Mouse (Mus musculus): ENCODE data around the gene Hint2.

Hint2 gene

DNA sequence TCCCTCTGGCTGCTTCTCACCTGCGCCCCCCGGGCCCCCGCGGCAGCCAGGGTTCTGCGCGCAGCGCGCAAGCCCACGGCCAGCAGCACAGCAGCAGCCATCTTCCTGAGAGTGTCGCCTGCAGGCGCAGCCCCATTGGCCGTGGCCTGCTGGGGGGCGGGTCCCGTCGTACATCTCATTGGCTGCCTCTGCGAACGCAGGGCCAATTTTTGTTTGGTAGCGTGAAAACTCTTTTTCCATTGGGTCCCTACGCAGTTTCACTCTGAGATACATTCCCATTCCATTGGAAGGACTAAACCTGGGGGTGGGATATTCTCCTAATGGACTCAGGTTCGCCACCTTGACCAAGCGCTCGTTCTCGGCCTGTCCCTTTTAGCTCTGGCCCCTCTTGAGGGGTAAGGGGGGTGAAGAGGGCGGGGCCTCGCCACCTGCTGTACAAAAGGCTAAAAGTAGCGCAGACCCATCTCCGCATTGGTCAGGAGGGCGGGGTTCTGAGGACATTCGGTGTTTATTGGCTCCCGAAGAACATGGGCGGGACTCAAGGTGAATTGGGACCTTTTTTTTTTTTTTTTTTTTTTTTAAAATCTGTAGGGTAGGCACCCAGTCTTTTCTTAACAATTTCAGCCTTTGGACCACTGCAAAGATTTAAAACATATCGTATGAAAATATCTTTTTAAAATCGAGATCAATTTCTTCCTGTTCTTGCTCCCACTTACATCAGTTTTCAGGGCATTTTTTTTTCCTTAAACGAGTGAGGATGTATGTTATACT lies at the start of gene Hint2:
TSS of gene Hint2 (minus strand) at position 128 of the 771 bp plus-strand sequence.
- peak; percentile 92 for ATAC-seq (ENCODE audit: low TSS enrichment)

DNA sequence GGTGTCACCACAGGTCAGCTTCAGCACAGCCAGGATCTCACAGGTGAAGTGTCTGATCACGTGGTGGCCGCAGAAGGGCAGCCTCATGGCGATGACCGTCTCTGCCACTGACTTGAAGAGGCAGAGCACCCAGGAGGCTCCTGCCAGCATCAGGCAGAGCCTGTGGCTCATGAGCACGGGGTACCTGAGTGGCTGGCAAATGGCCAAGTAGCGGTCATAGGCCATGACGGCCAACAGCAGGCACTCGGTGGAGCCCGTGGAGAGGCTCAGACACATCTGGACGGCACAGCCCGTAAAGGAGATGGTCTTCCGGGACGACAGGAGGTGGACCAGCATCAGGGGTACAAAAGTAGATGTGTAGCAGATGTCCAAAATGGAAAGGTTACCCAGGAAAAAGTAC lies 49.7 kb upstream of the Hint2 start:
- no peak for ATAC-seq (ENCODE audit: low TSS enrichment)

DNA sequence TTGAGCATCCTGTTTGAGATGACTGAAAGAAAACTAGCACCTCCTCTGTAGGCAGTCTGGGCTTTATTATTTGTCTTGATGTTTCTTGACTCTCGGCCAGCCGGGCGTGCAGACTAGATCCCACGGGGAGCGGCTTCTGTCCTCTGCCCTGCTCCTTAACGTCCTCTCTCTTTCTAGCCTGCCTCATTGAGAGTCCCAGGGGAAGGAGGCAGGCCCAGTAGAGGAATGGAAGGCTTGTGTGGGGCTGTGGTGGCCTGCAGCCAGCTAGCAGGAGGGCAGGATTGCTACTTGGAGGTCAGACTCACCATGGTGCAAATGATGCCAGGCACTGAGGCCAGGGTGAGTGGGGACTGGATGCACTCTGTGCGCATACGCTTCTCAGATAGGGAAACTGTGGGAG lies 47.6 kb upstream of the Hint2 start:
- no peak for ATAC-seq (ENCODE audit: low TSS enrichment)

DNA sequence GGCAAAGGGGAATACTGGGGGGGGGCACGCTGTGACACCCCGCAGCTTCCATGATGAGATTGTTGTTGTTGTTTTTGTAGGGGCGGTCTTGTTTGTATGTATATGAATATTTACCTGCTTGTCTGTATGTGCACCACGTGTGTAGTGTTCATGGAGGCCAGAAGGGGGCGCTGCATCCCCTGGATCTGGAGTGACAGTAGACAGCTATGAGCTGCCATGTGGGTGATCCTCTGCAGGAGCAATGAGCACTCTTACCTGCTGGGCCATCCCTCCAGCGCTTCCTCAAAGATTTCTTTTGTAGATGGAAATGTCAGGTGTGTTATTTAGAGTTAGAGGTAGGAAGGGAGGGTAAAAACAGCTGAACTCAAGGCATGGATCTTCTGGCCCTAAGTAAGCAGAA lies 47.2 kb upstream of the Hint2 start:
- ATAC-seq (ENCODE audit: low TSS enrichment) = no peak

DNA sequence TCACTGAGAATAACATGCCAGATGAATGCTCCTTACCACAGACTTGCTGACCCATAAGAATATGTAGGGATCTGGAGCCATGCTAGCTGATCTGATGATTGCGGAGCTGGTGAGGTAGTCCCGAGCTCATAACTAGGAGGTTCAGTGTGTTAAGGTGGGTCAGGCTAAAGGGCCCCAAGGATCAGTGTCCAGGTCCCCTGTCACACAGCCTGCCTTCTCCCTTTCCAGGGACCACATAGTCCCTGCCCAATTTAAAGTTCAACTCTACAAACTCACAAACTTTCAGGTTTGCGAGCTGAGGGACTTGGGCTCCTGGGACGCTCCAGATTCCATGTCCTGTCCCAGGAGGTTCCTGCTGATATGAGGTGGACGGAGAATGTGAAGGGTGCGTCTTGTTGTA lies 44.4 kb upstream of the Hint2 start, which contains the start of gene Olfr70:
TSS of gene Olfr70 (minus strand) at position 101 of the 400 bp plus-strand sequence.
- ATAC-seq (ENCODE audit: low TSS enrichment) = no peak

DNA sequence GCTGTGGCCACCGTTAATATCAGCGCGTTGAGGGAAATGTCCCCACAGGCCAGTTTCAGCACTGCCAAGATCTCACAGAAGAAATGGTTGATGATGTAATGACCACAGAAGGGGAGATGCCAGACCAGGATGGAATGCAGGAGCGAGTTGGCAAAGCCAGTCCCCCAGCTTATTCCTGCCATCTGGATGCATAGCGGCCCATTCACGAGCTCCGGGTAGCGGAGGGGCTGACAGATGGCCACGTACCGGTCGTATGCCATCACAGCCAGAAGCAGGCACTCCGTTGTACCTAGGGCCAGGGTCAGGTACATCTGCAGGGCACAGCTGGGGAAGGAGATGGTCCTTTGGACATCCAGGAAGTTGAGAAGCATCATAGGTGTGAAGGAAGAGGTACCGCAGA lies 40.3 kb upstream of the Hint2 start:
- no peak for ATAC-seq (ENCODE audit: low TSS enrichment)

DNA sequence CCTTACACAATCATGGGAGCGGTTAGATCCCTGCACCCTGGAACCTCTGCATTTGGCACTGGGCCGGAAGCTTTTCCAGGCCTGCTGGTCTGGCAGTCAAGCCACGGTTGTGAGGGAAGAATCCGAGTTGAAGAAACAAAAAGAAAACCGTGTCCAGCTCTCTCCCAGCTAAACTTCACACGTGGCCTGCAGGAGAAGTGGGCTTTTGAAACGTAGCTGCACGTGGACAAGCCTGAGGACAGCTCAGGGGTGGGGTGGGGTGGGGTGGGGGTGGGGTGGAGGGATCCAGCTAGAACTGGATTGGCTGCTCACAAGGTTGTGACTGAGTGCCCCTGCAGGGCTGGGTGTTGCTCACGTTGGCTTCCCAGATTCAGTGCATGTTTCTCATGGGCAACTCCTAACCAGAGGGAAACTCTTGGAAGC lies 39.0 kb upstream of the Hint2 start:
- no peak for ATAC-seq (ENCODE audit: low TSS enrichment)

DNA sequence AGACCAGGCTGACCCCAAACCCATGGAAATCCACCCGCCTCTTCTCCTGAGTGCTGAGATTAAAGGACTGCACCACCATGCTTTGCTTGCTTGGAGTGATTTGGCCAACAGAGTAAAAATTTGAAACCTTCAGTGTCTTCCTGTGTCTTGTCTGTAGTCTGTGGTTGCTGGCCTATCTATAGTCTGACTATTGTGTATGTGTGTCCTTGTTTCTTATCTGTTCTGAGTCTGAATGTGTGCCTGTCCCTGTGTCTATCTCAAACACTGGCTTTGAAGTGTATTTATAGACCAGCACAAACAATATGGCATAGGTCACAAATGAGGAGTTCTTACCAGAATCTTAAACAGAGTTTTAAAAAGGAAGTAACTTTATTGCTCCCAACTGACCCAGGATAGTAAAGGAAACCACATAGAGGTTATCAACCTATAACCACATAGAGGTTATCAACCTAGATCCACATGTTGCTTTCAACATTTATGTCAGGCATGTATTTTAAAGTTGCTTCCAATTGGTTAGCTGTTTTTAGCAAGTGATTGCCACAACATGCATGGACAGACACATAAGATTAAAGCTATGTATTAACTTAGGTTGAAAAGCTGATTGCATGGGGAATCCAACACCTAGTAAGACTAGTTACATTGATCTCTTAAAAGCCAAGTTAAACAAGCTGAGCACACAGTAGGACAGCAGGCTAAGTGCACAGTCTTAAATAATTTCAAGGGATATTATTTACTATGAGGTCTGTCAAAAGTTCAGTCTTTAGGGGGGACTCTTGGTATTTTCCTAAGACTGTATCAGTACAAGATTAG lies 38.4 kb upstream of the Hint2 start:
- ATAC-seq (ENCODE audit: low TSS enrichment) = no peak

DNA sequence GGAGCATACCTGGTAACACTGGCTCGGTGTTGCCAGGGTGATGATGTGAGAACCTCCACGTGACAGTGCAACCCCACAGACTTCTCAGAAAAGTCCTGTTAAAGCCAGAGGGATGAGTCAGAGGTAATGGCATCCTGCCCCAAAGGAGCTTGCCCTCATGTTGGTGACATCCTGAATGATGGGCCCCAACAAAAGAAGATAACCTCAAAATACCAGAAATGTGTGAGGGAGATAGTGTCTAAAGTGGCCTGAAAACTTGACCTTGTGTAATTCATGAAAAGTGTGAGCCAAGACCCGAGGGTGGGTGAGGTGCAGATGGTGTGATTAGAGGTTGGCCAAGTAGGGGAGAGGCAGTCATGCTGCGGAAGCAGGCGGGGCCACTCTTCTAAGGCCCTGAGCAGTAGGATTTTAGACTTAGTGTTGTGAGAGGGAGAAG lies 37.6 kb upstream of the Hint2 start:
- ATAC-seq (ENCODE audit: low TSS enrichment) = no peak

DNA sequence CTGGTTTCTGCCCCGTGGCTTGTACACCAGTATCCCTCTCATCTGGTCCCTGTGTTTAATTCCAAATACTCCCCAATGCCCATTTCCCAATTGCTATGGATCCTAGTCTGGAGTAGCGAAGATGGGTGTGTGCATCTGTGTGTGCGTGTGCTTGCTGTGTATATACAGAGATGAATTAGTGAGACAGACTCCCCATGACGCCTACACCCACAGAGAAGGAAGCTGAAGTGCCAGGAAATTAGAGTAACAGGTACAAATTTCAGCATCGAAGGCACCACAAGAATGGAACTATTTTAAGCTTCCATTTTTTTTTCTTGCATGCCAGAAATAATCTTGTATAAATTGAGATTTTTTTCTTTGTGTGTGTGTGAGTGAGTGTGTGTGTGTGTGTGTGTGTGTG lies 34.8 kb upstream of the Hint2 start:
- ATAC-seq (ENCODE audit: low TSS enrichment) = peak; percentile 66; the same call in 1 of the 2 replicates

DNA sequence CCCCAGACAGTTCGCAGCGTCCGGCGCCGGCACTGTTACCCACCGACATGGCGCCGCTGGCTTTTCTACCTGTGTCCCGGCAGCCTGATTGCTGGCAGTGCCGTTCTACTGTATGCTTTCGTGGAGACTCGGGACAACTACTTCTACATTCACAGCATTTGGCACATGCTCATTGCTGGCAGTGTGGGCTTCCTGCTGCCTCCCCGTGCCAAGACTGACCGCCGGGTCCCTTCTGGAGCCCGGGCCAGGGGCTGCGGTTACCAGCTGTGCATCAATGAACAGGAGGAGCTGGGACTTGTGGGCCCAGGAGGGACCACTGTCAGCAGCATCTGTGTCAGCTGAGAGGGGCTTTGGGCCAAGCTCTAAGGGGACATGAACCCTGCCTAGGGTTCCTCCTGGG lies 33.8 kb upstream of the Hint2 start:
- no peak for ATAC-seq (ENCODE audit: low TSS enrichment)

DNA sequence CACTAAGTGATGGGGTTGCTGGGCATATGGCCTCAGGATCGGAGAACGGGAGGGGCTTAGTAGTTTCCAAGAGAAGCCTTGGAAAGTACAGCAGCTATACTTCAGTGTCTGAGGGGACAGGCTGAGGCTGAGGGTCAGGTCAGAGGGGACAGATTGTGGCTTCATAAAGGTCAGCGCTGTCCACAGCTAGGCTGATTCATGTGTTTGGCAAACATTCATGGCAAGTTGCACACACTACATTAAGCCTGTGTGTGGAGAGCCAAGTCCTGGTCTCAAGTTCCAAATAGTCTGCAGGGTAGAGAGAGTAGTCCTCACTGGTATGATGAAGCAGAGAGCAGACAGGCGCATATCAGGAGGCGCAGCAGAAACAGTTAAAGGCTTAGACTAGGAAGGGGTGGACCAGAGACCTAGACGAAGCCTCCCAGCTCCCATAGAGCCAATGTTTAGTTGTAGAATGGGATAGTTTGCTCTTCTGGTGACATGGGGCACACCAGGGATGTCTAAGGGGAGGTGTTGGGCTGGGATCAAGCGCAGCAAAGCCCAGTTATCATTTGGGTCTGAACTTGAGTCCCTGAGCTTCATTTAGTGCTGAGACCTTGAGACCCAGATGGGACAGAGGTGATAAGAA lies 23.3 kb upstream of the Hint2 start:
- ATAC-seq (ENCODE audit: low TSS enrichment) = no peak

DNA sequence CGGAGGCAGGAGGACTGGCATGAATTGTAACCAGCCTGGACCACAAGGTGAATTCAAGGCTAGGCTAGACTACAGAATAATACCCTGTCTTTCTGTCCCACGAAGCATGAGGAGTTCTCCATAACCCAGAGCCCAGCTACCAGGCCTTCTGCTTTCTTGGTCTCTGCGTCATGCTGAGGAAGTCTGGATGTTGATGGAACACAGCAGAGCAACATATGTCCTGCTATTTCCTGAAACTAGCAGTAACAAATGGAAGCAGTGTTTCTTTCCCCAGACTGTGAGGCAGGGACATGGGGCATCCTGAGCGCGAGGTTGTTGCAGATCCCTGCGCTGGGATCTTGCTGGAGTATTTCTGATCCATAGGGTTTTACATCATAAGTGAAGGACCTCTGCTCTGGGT lies 22.3 kb upstream of the Hint2 start:
- peak; percentile 50; the same call in 1 of the 2 replicates for ATAC-seq (ENCODE audit: low TSS enrichment)

DNA sequence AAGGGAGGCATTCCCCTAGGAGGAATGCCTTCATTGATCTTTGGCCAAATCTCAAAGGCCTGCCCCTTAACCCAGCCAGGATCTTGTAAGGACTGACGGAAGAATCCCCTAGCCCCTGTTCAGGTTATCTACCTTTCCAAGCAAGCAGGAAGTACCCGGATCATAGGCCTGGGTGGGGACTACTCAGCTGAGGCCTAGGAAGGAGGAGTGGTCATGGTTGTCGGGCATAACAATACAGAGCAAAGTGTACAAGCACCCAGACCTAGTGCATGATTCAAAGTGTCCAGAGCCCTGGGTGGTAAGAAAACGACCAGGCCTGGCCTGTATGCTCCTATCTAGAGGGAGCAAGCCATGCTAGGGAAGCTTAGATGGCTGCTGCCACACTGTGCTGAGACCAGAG lies 19.3 kb upstream of the Hint2 start:
- no peak for ATAC-seq (ENCODE audit: low TSS enrichment)

DNA sequence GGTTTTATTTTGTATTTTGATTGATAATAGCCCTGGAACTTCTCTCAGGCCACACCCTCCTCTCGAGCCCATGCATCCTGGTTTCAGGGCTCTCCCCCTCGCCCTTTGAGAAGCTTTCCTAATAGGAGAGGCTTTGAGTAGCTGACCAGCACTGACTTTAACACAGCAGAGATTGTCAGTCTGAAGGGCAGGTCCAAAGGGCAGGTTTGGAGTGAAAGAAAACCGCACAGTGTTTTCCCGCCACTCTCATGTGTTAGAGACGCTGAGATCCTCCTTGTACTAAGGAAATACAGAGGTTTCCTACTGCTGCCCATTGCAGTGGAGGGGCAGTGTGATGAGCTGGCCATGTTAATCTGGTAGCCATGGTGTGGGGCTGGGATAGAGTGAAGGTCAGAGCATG lies 18.7 kb upstream of the Hint2 start:
- no peak for ATAC-seq (ENCODE audit: low TSS enrichment)

DNA sequence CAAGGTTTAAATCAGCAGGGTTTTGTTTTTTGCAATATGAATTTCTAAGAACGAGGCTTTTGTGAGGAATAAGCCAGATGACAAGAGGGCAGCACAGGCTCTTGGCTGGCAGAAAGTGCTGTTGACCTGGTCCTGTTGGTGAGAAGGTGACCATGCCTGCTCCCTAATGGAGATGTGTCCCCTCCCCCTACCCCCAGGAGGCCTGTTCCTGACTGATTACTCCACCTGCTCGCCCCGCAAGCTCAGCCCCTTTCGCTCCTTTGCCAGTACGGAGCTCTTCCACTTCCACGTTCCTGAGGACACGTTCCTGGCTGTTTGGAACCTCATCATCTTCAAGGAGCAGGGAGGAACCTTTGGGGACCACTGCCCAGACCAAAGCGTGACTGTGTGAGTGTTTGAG lies 17.4 kb upstream of the Hint2 start:
- no peak for ATAC-seq (ENCODE audit: low TSS enrichment)

DNA sequence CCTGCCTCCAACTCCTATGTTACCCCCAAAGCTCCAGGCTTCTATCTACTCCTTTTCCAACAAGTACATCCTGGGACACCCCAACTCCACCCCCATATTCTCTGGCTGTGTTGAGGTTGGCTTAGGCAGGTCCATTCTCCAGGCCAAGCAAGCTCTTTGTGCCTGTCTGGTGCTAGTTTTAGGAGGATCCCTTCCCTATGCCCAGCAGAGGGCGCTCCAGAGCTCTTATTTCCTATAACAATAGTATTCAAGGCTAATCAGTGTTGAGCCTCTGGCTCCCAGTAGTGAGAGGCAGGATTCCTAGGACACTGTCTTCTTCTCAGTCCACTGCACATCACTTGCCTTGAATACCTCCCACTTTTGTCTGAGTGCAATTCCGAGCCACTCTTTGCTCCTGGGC lies 15.8 kb upstream of the Hint2 start:
- ATAC-seq (ENCODE audit: low TSS enrichment) = peak; percentile 38; the same call in 1 of the 2 replicates

DNA sequence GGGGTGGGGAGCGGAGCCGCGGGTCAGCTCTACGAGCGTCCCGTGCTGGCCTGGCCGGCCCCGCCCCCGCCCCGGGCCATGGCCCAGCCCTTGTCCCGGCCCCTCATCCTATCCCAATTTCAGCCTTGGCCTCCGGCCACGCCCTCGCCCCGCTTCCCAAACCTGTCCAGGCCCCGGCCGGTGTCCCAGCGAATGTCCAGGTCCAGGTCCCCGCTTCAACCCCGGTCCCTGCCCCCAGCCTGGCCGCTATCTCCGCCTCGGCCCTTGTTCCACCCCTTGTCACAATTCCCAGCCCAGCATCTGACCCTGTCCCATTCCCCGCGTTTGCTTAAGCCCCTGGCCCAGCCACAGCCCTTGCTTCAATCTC lies 13.1 kb upstream of the Hint2 start:
- ATAC-seq (ENCODE audit: low TSS enrichment) = no peak

DNA sequence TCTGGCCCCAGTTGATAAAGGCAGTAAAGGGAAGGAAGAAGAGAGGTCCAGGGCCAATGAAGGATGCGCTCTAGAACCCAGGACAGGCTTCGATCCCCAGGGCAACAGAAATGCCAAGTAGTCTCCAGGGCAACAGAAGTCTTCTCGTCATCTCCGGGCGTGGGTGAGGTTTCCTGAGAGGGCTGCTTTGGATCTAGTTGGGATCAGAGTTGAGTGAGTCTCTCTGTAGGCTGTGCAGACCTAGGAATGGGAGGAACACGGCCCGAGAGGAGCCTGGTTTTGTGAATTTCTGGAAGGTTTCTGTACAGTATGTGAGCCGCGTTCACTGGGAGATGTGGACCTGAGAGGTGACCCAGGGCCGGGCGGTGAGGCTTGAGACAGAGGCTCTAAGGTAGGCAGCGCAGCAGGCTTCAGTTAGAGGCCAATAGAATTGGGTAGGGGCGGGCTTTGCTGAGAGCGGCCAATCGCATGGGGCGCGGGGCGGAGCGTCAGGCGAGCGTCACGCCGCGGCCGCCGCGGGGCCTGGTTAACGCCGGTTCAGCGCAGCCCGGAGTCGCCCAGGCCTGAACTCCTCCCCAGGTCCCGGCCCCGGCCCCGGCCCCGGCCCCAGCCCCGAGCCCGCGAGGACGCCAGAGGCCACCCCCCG lies 12.6 kb upstream of the Hint2 start, which contains the start of the genes Tmem8b and Fam221b:
TSS of gene Tmem8b (plus strand) at position 190 of the 646 bp plus-strand sequence.
TSS of gene Fam221b (minus strand) at position 364 of the 646 bp plus-strand sequence.
- peak; percentile 95 for ATAC-seq (ENCODE audit: low TSS enrichment)

DNA sequence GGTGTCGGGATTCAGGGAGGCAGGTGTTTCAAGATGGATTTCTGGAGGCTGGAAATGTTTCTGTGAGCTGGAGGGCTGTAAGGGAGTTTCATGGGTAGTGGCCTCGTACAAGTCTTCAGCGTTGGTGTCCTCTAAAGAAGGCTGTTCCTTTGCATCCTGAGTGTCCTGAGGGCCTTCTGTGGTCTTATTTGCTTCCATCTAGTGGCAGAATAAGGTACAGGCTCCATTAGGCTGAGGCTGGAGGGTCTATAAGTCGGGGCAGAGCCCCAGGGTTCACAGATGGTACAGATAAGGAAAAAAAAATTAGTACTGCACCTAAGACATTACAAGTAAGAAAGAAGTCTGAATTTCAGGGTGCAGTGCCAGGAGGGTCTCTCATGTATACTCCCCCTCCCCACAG lies 10.1 kb upstream of the Hint2 start:
- ATAC-seq (ENCODE audit: low TSS enrichment) = no peak

DNA sequence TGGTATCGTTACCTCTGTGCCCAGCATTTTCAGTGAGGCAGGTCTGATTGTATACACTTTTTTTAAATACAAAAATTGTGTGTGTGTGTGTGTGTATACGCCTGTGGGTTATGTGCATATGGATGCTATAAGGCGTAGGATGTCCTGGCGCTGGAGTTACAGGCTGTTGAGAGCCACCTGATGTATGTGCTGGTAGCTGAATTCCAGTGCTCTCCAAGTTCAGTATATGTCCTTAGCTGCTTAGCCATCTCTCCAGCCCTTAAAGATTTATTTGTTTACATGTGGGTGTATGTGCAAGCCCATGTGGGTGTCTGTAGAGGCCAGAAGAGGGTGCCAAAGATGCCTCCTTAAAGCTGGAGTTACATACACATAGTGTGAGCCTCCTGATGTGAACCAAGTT lies 880 bp upstream of the Hint2 start:
- peak; percentile 32 for ATAC-seq (ENCODE audit: low TSS enrichment)
